Mouse (Mus musculus) small intestine, adult 2 months (tissue): ENCODE measurements around the gene Ranbp17. TPM values are rescaled to one million over a fixed set of nuclear protein-coding genes. Genes with fewer than 3 reads are reported as not detected.

Experiments
- H3K27ac ChIP-seq: fragments of 200-500 bp; 2 replicates; pipeline ENCODE4 v1.5.1; 2012; ENCODE audit warnings: low read depth, low read length, control low read depth, inconsistent platforms; ENCODE audit not compliant: insufficient read depth
- H3K27me3 ChIP-seq: fragments of 200-500 bp; 2 replicates; pipeline ENCODE4 v1.6.1; 2012; ENCODE audit warnings: mild to moderate bottlenecking, moderate library complexity, low read length, inconsistent platforms; ENCODE audit not compliant: control insufficient read depth, insufficient read depth
- H3K36me3 ChIP-seq: fragments of 200-500 bp; 2 replicates; pipeline ENCODE4 v1.6.1; 2012; ENCODE audit warnings: mild to moderate bottlenecking, low read length, control low read depth, inconsistent platforms; ENCODE audit not compliant: control insufficient read depth, insufficient read depth
- H3K4me1 ChIP-seq: fragments of 200-500 bp; 2 replicates; pipeline ENCODE4 v1.6.1; 2012; ENCODE audit warnings: low read length, inconsistent platforms, mixed read lengths; ENCODE audit not compliant: control insufficient read depth, insufficient read depth, insufficient read length
- H3K4me3 ChIP-seq: fragments of 200-500 bp; 2 replicates; pipeline ENCODE4 v1.5.1; 2012; ENCODE audit warnings: low read depth, mild to moderate bottlenecking, control low read depth, inconsistent platforms, low read length, moderate library complexity
- CTCF ChIP-seq: fragments of 200-500 bp; IDR thresholded peaks from 2 replicates; pipeline ENCODE4 v1.5.1; 2012; ENCODE audit warnings: low read depth, mild to moderate bottlenecking, control low read depth, inconsistent platforms, low read length, moderate library complexity, mixed read lengths; ENCODE audit not compliant: insufficient replicate concordance, insufficient read length; ENCODE audit errors: extremely low read depth
- POLR2A ChIP-seq: fragments of 200-500 bp; IDR thresholded peaks from 2 replicates; pipeline ENCODE4 v1.6.1; 2012; ENCODE audit warnings: low read depth, mild to moderate bottlenecking, control low read depth, inconsistent platforms, low read length, moderate library complexity
- WGBS: fragments of 180-500 bp; shearing (Covaris S2); methylation state at CpG from one replicate; pipeline ENCODE4 v1.1.7; 2018; 5-methylcytosine and 5-hydroxymethylcytosine counted together
- polyA plus RNA-seq: library from polyadenylated mRNA; depleted of rRNA; stranded (reverse); fragments of >200 nt; gene quantifications from 2 replicates; pipeline ENCODE4 v1.2.3, GENCODE M21; 2012

The Ranbp17 gene
- polyA plus RNA-seq, 1 experiment: 0.13 TPM

DNA sequence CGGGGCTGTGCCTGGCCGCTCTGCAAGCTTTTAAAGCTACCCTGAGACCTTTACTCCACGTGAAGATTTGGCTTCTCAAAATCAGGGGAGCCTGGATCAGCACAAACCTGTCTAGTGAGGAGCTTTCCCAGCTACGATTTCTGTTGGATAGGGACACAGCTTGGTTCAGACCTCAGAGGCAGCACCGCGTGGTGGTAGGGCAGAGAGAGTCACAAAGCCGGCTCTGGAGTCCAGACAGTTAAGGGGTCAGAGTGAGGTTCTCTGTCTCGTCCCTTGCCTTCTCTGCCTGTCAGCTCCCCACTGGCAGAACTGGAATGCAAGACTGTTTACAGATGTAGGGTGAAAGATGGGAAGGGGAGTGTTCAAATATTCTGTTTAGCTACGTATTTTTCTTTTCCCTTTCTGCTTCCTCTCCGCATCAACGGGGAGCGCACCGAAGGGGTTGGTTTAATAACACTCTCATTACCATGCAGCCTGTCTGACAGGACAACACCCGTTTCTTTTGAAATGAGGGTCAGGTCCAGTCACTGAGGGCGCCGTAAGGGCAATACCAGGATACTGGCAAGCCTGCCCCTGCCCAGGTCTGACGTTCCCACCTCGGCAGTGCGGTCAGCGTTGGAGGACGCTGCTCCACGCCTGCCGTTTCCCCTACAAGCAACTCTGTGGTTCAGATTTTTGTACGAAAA is 317.0 kb downstream of the Ranbp17 start:
- H3K27ac ChIP-seq: no peak overlapping the region
- TF ChIP-seq CTCF (no peak), POLR2A (no peak)
- WGBS: 25% methylated on average over 24 of the region's 24 CpGs
- no peaks in the 10 kb centered on the region for H3K36me3 ChIP-seq
- H3K4me3 ChIP-seq: no peak overlapping the region
- H3K27me3 ChIP-seq: peaks cover 65% of the 10 kb centered on the region
- peaks cover 4% of the 10 kb centered on the region; the same call in 1 of the 2 replicates for H3K4me1 ChIP-seq

GRCm38 (mm10) chr11:33195531-33196446 is 317.8 kb downstream of the Ranbp17 start:
- no peak overlapping the region for H3K27ac ChIP-seq
- H3K4me1 ChIP-seq: no peaks in the 10 kb centered on the region
- H3K4me3 ChIP-seq: no peak overlapping the region
- peaks cover 57% of the 10 kb centered on the region for H3K27me3 ChIP-seq
- no peaks in the 10 kb centered on the region for H3K36me3 ChIP-seq
- 12% methylated on average over 25 of the region's 25 CpGs for WGBS
- no peak for TF ChIP-seq POLR2A
- TF ChIP-seq CTCF: no peak

- H3K4me3 ChIP-seq: no peak overlapping the region
- no peak overlapping the region for H3K27ac ChIP-seq
- H3K4me1 ChIP-seq: no peaks in the 10 kb centered on the region
- H3K36me3 ChIP-seq: no peaks in the 10 kb centered on the region
- TF ChIP-seq CTCF (no peak), POLR2A (no peak)
- H3K27me3 ChIP-seq: peaks cover 49% of the 10 kb centered on the region
- 41% methylated on average over 7 of the region's 7 CpGs for WGBS
Observed at GRCm38 (mm10) chr11:33195061-33195460, 318.5 kb downstream of the Ranbp17 start.

DNA sequence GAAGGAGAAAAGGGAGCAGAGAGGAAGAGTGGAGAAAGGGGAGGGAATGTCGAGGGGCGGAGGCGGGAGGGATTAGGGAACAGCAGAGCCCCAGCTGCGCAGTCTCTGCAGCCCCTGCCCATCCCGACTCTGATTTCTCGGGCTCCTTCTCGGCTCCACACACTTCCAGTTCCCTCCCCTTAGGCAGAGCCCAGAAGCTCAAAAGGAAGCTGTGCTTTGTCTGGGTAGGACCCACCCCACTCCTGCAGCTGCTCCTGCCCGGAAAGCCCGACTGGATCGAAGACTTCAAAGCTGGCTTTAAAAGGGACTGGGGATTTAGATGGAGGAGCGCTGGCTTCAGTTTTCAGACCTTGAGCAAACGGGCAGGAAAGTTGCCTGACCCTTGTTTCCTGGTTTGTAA is 319.9 kb downstream of the Ranbp17 start:
- 9% methylated on average over 12 of the region's 12 CpGs for WGBS
- Histone ChIP-seq H3K4me1 (no peaks in the 10 kb centered on the region), H3K27me3 (peaks cover 36% of the 10 kb centered on the region), H3K36me3 (no peaks in the 10 kb centered on the region), H3K4me3 (no peak overlapping the region), H3K27ac (no peak overlapping the region)
- TF ChIP-seq POLR2A (no peak), CTCF (no peak)

- Histone ChIP-seq H3K4me1 (no peaks in the 10 kb centered on the region), H3K27me3 (no peaks in the 10 kb centered on the region), H3K4me3 (no peak overlapping the region), H3K36me3 (no peaks in the 10 kb centered on the region), H3K27ac (no peak overlapping the region)
- WGBS: 80% methylated on average over 3 of the region's 3 CpGs
- TF ChIP-seq CTCF (no peak), POLR2A (no peak)
Observed at GRCm38 (mm10) chr11:33181804-33182203, 331.7 kb downstream of the Ranbp17 start.

DNA sequence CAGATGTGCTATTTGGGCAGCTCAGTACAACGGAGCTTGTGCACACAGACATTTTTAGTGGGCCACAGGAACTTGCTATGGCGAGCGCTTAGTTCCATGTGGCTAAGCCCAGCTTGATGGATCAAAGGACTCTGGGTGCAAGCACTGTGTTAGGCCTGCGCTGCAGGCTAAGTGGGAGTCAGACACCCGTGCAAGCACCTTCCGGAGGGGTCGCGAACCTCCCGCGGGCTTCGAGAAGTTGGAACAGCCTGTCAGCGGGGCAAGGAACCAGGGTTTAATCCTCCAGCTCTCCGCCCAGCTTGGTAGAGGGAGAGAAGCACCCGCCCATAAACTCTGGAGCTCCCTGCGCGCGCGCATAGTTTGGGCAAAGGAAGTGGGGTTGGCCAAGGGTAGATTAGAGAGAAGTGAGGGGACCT is 332.8 kb downstream of the Ranbp17 start:
- 8% methylated on average over 18 of the region's 18 CpGs for WGBS
- Histone ChIP-seq H3K27me3 (no peaks in the 10 kb centered on the region), H3K4me1 (no peaks in the 10 kb centered on the region), H3K4me3 (no peak overlapping the region), H3K36me3 (no peaks in the 10 kb centered on the region), H3K27ac (no peak overlapping the region)
- TF ChIP-seq POLR2A (no peak), CTCF (no peak)

DNA sequence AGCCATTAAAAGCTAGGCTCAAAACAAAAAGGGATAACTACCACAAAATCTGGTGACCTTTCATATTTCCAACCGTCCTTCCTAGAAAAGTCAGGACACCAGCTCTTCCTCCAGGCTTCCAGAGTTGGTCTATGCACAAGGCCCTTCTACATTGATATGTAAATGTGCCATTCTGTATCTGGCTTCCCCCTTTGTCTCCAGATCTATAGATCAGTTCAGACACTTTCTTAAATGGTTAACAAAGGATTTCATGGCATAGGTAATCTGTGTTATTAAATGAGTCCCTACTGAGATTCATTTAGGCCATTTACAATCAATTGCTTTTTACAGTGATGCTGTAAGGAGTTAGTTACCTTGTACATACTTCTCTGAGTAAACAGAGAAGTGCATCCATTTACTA is 333.7 kb downstream of the Ranbp17 start:
- Histone ChIP-seq H3K4me3 (no peak overlapping the region), H3K4me1 (no peaks in the 10 kb centered on the region), H3K36me3 (no peaks in the 10 kb centered on the region), H3K27me3 (no peaks in the 10 kb centered on the region), H3K27ac (no peak overlapping the region)
- WGBS: 68% methylated on average over 1 of the region's 1 CpGs
- TF ChIP-seq CTCF (no peak), POLR2A (no peak)
